Mouse (Mus musculus): ENCODE measurements around the gene Mroh7. TPM values are rescaled to one million over a fixed set of nuclear protein-coding genes. Genes with fewer than 3 reads are reported as not detected.

Gene Mroh7
- polyA plus RNA-seq, 1 experiment = 17.2 TPM

DNA sequence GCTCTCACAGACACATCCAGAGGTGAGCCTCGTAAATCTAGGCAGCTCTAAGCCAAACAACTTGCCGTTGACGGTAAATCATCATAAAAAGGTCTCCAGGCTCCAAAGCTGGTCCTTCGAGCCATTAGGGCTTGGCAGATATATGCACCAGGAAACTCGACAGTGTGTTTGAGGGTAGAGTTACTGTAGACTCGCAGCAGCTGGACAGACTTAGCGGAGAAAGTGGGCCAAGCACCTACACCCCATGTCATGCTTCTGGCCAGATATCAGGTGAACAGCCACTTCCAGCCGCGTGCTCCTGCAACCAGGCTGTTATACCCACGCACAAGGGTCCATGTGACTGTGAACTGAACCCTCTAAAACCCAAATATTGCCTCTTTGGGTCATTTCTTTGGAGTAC lies 75.0 kb downstream of the Mroh7 start:
- Histone ChIP-seq H3K27me3 (ENCODE audit: control insufficient read depth, insufficient read depth, low read length) (no peaks in the 10 kb centered on the region), H3K27ac (ENCODE audit: insufficient read depth, low read depth, low read length) (no peak overlapping the region), H3K4me1 (ENCODE audit: control insufficient read depth, insufficient read depth, insufficient read length, low read length) (peaks cover 6% of the 10 kb centered on the region; the same call in 1 of the 2 replicates), H3K36me3 (ENCODE audit: control insufficient read depth, insufficient read depth, low read length) (peaks cover 15% of the 10 kb centered on the region), H3K4me3 (ENCODE audit: low read depth, low read length) (no peak overlapping the region)
- whole genome bisulfite sequencing = 76% methylated on average over 10 of the region's 10 CpGs
- TF ChIP-seq CTCF (IDR thresholded peaks at IDR 0.05; ENCODE audit: extremely low read depth, insufficient read length, insufficient replicate concordance, low read depth, low read length) (no peak), POLR2A (IDR thresholded peaks at IDR 0.05; ENCODE audit: low read depth, low read length) (no peak)

DNA sequence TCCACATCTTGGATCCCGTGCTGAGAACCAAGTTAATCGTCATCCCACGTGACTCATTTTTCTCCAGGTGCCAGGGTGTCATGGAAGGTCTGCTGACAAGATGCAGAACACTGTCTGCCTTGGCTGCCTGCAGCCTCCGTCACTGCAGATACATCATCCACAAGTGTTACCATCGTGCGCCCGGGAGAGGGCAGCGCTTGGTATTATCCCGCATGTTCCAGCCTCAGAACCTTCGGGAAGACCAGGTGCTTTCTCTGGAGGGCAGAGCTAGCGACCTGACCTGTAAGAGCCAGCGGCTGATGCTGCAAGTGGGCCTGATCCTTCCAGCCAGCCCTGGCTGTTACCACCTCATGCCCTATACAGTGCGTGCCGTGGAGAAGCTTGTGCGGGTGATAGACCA lies 77.7 kb downstream of the Mroh7 start:
- Histone ChIP-seq H3K4me1 (ENCODE audit: control insufficient read depth, insufficient read depth, insufficient read length, low read length) (peaks cover 6% of the 10 kb centered on the region; the same call in 1 of the 2 replicates), H3K36me3 (ENCODE audit: control insufficient read depth, insufficient read depth, low read length) (peaks cover 4% of the 10 kb centered on the region; the same call in 1 of the 2 replicates), H3K27me3 (ENCODE audit: control insufficient read depth, insufficient read depth, low read length) (no peaks in the 10 kb centered on the region), H3K4me3 (ENCODE audit: low read depth, low read length) (no peak overlapping the region), H3K27ac (ENCODE audit: insufficient read depth, low read depth, low read length) (no peak overlapping the region)
- TF ChIP-seq POLR2A (IDR thresholded peaks at IDR 0.05; ENCODE audit: low read depth, low read length) = no peak
- TF ChIP-seq CTCF (IDR thresholded peaks at IDR 0.05; ENCODE audit: extremely low read depth, insufficient read length, insufficient replicate concordance, low read depth, low read length) = no peak
- 93% methylated on average over 15 of the region's 15 CpGs for WGBS

DNA sequence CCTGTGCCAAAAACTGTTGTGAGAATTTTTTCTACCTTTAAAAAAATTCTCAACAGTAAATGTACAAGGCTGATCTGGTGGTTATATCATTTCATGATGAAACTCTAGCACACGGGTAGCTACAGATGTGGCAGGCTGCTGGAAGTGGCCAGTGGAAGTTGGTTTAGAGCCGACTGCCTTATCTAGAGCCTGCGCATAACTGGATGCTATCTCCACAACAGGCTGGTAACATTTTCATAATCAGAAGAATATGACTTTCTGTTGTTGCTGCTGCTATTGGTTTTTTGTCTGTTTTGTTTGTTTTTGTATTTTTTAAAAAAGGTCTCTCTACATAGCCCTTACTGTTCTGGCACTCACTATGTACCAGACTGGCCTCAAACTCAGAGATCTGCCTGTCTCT lies 78.2 kb downstream of the Mroh7 start:
- H3K4me3 ChIP-seq (ENCODE audit: low read depth, low read length) = no peak overlapping the region
- H3K27me3 ChIP-seq (ENCODE audit: control insufficient read depth, insufficient read depth, low read length) = no peaks in the 10 kb centered on the region
- 93% methylated on average over 3 of the region's 3 CpGs for WGBS
- peaks cover 3% of the 10 kb centered on the region; the same call in 1 of the 2 replicates for H3K36me3 ChIP-seq (ENCODE audit: control insufficient read depth, insufficient read depth, low read length)
- H3K27ac ChIP-seq (ENCODE audit: insufficient read depth, low read depth, low read length) = no peak overlapping the region
- peaks cover 6% of the 10 kb centered on the region; the same call in 1 of the 2 replicates for H3K4me1 ChIP-seq (ENCODE audit: control insufficient read depth, insufficient read depth, insufficient read length, low read length)
- TF ChIP-seq POLR2A (IDR thresholded peaks at IDR 0.05; ENCODE audit: low read depth, low read length) = no peak
- TF ChIP-seq CTCF (IDR thresholded peaks at IDR 0.05; ENCODE audit: extremely low read depth, insufficient read length, insufficient replicate concordance, low read depth, low read length) = no peak

DNA sequence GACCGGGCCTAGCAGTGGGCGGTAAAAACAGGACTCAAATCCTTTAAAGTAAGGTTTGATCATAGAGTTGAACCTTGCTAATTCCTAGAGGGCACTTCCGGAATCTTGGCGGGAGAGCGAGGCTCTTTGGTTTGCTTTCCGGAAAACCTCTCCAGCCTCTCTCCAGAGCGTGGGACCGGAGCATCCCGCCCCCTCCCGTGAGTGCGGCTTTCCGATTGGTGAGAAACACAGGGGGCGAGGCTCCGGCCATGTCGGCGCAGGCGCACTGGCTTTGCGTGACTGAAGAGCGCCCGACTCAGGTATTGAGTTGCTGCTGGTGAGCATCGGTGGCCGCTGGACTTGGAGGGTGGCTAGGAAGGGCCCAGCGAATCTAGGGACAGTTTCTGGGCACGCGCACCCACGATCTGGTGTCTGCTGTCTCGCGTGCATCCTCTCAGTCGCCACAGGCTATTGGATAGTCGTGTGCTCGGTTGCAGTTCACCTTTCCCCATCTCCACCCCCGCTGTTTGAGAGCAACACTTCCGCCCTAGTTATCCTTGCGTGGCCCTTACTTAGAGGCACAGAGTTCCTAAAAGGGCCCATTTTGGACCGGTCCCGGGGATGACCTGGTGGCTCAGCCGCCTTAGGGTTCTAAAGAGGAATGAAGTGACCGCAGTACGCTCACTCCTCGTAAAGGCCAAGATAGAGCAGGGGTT lies 79.7 kb downstream of the Mroh7 start, which contains the start of gene Pars2:
TSS of gene Pars2 (plus strand) at position 237 of the 695 bp plus-strand sequence.
- Histone ChIP-seq H3K4me3 (ENCODE audit: low read depth, low read length) (peak within 1 kb of the TSS; percentile 95), H3K36me3 (ENCODE audit: control insufficient read depth, insufficient read depth, low read length) (peaks cover 3% of the 10 kb centered on the region; the same call in 1 of the 2 replicates), H3K4me1 (ENCODE audit: control insufficient read depth, insufficient read depth, insufficient read length, low read length) (peaks cover 6% of the 10 kb centered on the region; the same call in 1 of the 2 replicates), H3K27ac (ENCODE audit: insufficient read depth, low read depth, low read length) (peak within 1 kb of the TSS; percentile 34; the same call in 1 of the 2 replicates), H3K27me3 (ENCODE audit: control insufficient read depth, insufficient read depth, low read length) (no peaks in the 10 kb centered on the region)
- TF ChIP-seq POLR2A (IDR thresholded peaks at IDR 0.05; ENCODE audit: low read depth, low read length) (peak; percentile 61), CTCF (IDR thresholded peaks at IDR 0.05; ENCODE audit: extremely low read depth, insufficient read length, insufficient replicate concordance, low read depth, low read length) (no peak)
- under 1% methylated on average over 40 of the region's 40 CpGs for WGBS

DNA sequence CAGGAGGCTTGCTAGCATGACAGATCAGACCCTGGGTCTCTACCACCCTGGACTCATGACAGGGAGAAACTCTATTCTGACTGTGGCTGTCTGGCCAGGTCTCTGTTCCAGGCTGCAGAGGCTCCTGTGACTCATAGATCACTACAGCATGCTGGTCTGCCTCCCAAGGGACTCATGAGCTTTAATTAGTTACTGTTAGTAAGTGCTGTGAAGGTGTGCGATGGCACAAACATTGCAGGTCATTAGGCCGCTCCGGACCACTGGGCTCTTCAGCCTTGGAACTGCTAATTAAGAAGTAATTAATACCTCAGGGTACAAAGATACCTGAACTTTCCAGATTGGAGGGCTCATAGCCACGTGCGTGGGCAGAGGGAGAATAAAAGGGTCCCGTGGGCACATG lies 83.6 kb downstream of the Mroh7 start:
- TF ChIP-seq CTCF (IDR thresholded peaks at IDR 0.05; ENCODE audit: extremely low read depth, insufficient read length, insufficient replicate concordance, low read depth, low read length) = no peak
- no peak for TF ChIP-seq POLR2A (IDR thresholded peaks at IDR 0.05; ENCODE audit: low read depth, low read length)
- Histone ChIP-seq H3K27ac (ENCODE audit: insufficient read depth, low read depth, low read length) (no peak overlapping the region), H3K27me3 (ENCODE audit: control insufficient read depth, insufficient read depth, low read length) (no peaks in the 10 kb centered on the region), H3K4me3 (ENCODE audit: low read depth, low read length) (no peak overlapping the region), H3K4me1 (ENCODE audit: control insufficient read depth, insufficient read depth, insufficient read length, low read length) (peaks cover 13% of the 10 kb centered on the region), H3K36me3 (ENCODE audit: control insufficient read depth, insufficient read depth, low read length) (no peaks in the 10 kb centered on the region)
- WGBS = 90% methylated on average over 6 of the region's 6 CpGs

DNA sequence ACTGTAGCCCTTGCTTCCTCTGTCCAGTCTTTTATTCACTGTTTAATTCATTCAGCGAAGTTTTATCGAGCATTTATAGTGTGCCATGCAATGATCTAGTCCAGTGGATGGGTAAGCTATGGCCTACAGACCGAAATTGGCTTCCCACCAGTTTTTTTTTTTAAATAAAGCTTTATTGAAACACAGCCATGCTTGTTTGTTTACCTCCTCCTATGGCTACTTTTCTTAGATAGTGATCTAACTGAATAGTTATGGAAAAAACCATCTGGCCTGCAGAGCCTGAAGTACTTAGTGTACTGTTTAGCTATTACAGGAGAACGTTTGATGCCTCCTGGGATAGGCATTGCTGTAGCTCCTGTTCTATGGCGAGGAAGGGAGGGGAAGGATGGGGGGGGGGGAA lies 84.9 kb downstream of the Mroh7 start:
- Histone ChIP-seq H3K27ac (ENCODE audit: insufficient read depth, low read depth, low read length) (no peak overlapping the region), H3K4me1 (ENCODE audit: control insufficient read depth, insufficient read depth, insufficient read length, low read length) (peaks cover 8% of the 10 kb centered on the region; the same call in 1 of the 2 replicates), H3K4me3 (ENCODE audit: low read depth, low read length) (no peak overlapping the region), H3K36me3 (ENCODE audit: control insufficient read depth, insufficient read depth, low read length) (0 out of 2 replicates have a peak, but pooled peaks cover 2% of the 10 kb centered on the region), H3K27me3 (ENCODE audit: control insufficient read depth, insufficient read depth, low read length) (no peaks in the 10 kb centered on the region)
- 80% methylated on average over 5 of the region's 5 CpGs for WGBS
- TF ChIP-seq CTCF (IDR thresholded peaks at IDR 0.05; ENCODE audit: extremely low read depth, insufficient read length, insufficient replicate concordance, low read depth, low read length) (no peak), POLR2A (IDR thresholded peaks at IDR 0.05; ENCODE audit: low read depth, low read length) (no peak)

DNA sequence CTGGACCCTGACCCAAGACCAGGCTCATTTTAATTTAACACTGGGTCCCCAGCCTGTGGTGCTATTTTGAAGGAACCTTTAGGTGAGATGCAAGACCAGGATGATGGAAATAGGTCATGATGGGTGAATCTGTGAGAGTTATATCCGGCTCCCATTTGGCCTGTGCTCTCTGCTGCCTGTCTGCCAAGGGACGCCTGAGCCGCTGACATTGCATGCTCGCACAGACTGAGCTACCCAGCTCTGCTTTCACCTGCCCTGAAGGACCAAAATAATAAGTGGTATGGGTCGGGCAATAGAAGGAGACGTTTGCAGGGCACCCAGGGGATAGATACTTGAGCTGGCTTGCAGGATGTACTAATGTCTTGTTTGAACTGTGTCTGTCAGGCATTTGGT lies 86.5 kb downstream of the Mroh7 start:
- Histone ChIP-seq H3K27me3 (ENCODE audit: control insufficient read depth, insufficient read depth, low read length) (no peaks in the 10 kb centered on the region), H3K36me3 (ENCODE audit: control insufficient read depth, insufficient read depth, low read length) (peaks cover 11% of the 10 kb centered on the region), H3K4me3 (ENCODE audit: low read depth, low read length) (no peak overlapping the region), H3K4me1 (ENCODE audit: control insufficient read depth, insufficient read depth, insufficient read length, low read length) (peaks cover 8% of the 10 kb centered on the region; the same call in 1 of the 2 replicates), H3K27ac (ENCODE audit: insufficient read depth, low read depth, low read length) (no peak overlapping the region)
- WGBS = 54% methylated on average over 6 of the region's 6 CpGs
- TF ChIP-seq POLR2A (IDR thresholded peaks at IDR 0.05; ENCODE audit: low read depth, low read length) (no peak), CTCF (IDR thresholded peaks at IDR 0.05; ENCODE audit: extremely low read depth, insufficient read length, insufficient replicate concordance, low read depth, low read length) (no peak)
